Mouse (Mus musculus) limb, embryonic 13.5 days (tissue): ENCODE data around the gene Mtcl1. TPM values are rescaled to one million over a fixed set of nuclear protein-coding genes. Genes with fewer than 3 reads are reported as not detected.
A peak's percentile ranks its signal among the peaks of the same experiment; 100 is the strongest.
"Not testable (repeated sequence)": the region's sequence is repeated elsewhere in the genome, so short reads cannot be mapped to it uniquely, and the experiment has no call there.

Source experiments
- ATAC-seq: fragments of 200-750 bp; cut with Nextera tagmentation; 2 replicates; pipeline ENCODE4 v1.8.0; 2017; ENCODE audit warnings: low read depth, moderate number of reproducible peaks, moderate TSS enrichment; ENCODE audit not compliant: low FRiP score
- H3K27ac ChIP-seq: fragments of 300-500 bp; sonication (generic); 2 replicates; pipeline ENCODE4 v1.5.1; 2015; ENCODE audit warnings: inconsistent platforms, mild to moderate bottlenecking, moderate library complexity
- H3K27me3 ChIP-seq: fragments of 300-500 bp; sonication (generic); 2 replicates; pipeline ENCODE4 v1.6.1; 2015; ENCODE audit warnings: mild to moderate bottlenecking, inconsistent platforms
- H3K36me3 ChIP-seq: fragments of 300-500 bp; sonication (generic); 2 replicates; pipeline ENCODE4 v1.6.1; 2015; ENCODE audit warnings: inconsistent platforms, mild to moderate bottlenecking, moderate library complexity
- H3K4me1 ChIP-seq: fragments of 300-500 bp; sonication (generic); 2 replicates; pipeline ENCODE4 v1.6.1; 2015; ENCODE audit warnings: inconsistent platforms
- H3K4me2 ChIP-seq: fragments of 300-500 bp; sonication (generic); replicated peaks from 2 replicates; pipeline ENCODE4 v1.6.1; 2015; ENCODE audit warnings: inconsistent platforms, mild to moderate bottlenecking, moderate library complexity
- H3K4me3 ChIP-seq: fragments of 300-500 bp; sonication (generic); 2 replicates; pipeline ENCODE4 v1.5.1; 2015; ENCODE audit warnings: moderate library complexity, mild to moderate bottlenecking, inconsistent platforms
- H3K9ac ChIP-seq: fragments of 300-500 bp; sonication (generic); 2 replicates; pipeline ENCODE4 v1.6.1; 2015; ENCODE audit warnings: mild to moderate bottlenecking, inconsistent platforms
- H3K9me3 ChIP-seq: fragments of 300-500 bp; sonication (generic); 2 replicates; pipeline ENCODE4 v1.6.1; 2016; ENCODE audit warnings: inconsistent platforms
- WGBS: fragments of 180-500 bp; shearing (Covaris S2); methylation state at CpG from one replicate; pipeline ENCODE4 v1.1.7; 2015; 5-methylcytosine and 5-hydroxymethylcytosine counted together
- polyA plus RNA-seq: library from polyadenylated mRNA; unstranded; fragments of >200 nt; fragmentation: Nextera tagmentation; extraction: Ambion mirVana; gene quantifications from 2 replicates; pipeline ENCODE4 v1.2.1, GENCODE M21; 2015

The Mtcl1 gene
- polyA plus RNA-seq, 1 experiment from 2014 or later: 4.5 TPM

DNA sequence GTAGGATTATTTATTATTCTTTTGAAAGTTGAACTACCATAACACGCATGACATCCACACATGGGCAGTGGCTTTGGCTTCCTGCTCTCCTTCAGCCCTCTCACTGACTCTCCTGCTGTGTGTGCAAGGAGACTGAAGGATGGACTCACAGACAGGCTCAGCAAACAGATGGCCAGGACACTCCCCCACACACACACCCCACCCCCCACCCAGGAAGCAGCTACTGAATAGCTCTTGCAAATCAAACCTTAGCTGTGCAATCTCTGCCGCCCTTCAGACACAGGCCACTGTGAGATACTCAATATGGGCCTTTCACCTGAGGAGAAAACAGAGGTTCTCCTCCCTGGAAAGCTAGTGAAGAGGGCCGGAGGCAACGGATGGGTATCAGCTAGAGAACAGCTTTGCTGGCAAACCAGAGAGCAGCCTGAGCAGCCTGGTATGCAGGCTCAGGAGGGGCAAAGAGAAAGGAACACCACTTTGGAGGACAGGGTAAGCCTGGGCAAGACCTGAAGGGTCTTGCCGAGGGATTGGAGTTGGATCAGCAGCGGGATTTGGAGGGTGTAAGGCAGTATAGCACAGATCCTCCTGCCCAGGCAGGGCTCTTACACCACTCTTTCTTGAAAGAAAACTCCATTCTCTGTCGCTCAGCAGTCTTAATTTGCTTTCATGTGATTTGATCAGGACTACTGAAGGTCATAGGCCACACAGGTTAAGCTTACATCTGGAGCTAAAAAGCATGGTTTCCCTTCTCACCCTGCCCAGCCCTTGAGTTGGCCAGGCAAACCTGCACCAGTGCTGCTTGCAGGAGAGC is 3.1 kb downstream of the Mtcl1 start:
- ATAC-seq: no peak
- no peaks in the 10 kb centered on the region for H3K36me3 ChIP-seq
- peaks cover 32% of the 10 kb centered on the region for H3K27me3 ChIP-seq
- 47% methylated on average over 7 of the region's 7 CpGs for WGBS
- H3K4me1 ChIP-seq: peaks cover 36% of the 10 kb centered on the region
- no peak overlapping the region for H3K9ac ChIP-seq
- peak overlapping the region; percentile 82 for H3K4me3 ChIP-seq
- no peak overlapping the region for H3K27ac ChIP-seq
- H3K9me3 ChIP-seq: no peaks in the 10 kb centered on the region
- H3K4me2 ChIP-seq: peak overlapping the region; percentile 93

DNA sequence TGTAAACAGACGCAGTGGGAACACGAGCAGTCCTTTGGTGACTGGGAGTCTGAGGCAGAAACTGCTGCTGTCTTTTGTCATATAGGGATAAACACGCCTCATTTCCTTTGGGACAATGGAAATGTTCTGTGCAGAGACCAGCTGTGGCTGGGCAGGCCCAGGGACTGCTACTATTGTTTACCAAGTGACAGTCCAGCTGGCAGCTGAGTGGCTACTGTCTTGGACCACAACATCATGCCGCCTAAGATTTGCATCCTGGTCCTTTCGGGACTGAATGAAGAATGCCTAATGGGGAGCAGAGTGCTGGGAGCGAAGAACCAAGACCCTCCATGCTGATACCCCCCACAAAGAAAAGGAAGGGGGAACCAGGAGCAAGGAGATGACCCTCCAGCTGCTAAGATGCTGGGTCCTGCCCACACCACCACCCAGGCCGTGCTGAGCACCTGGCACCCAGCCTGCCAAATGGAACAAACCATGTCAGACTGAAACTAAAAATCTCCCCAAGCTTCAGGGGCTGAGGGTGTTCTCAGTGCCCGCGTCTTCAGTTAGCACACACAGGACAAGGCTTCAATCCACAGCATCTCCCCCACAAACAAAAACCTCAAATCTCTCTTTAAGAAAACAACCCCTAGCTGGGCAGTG is 5.4 kb downstream of the Mtcl1 start:
- Histone ChIP-seq H3K27ac (no peak overlapping the region), H3K9me3 (no peaks in the 10 kb centered on the region), H3K27me3 (peaks cover 18% of the 10 kb centered on the region), H3K36me3 (no peaks in the 10 kb centered on the region), H3K4me1 (peaks cover 34% of the 10 kb centered on the region), H3K4me2 (no peak overlapping the region), H3K4me3 (no peak overlapping the region), H3K9ac (no peak overlapping the region)
- WGBS: 78% methylated on average over 9 of the region's 9 CpGs
- no peak for ATAC-seq

DNA sequence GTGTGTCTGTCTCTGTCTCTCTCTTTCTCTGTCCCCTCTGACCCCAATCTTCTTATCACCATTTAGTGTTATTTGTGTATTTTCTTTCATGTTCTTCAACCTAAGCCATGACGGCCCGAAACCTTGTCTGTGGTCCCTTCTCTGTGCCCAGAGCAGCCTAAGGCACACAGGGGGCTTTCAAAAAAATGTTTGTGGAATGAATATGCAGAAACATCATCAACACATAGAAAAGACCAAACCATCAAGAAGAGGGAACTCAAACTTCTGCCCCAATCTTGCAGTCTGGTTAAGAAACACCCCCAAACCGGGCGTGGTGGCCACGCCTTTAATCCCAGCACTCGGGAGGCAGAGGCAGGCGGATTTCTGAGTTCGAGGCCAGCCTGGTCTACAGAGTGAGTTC is 9.7 kb downstream of the Mtcl1 start:
- no peak overlapping the region for H3K4me3 ChIP-seq
- no peak for ATAC-seq
- H3K36me3 ChIP-seq: peaks cover 12% of the 10 kb centered on the region; the same call in 1 of the 2 replicates
- no peaks in the 10 kb centered on the region for H3K27me3 ChIP-seq
- no peak overlapping the region; the same call in 1 of the 2 replicates for H3K27ac ChIP-seq
- 0 out of 2 replicates have a peak overlapping the region, but pooled peaks have one; percentile 3 for H3K4me2 ChIP-seq
- H3K4me1 ChIP-seq: peaks cover 19% of the 10 kb centered on the region
- WGBS: 76% methylated on average over 8 of the region's 8 CpGs
- no peak overlapping the region for H3K9ac ChIP-seq
- no peaks in the 10 kb centered on the region for H3K9me3 ChIP-seq

DNA sequence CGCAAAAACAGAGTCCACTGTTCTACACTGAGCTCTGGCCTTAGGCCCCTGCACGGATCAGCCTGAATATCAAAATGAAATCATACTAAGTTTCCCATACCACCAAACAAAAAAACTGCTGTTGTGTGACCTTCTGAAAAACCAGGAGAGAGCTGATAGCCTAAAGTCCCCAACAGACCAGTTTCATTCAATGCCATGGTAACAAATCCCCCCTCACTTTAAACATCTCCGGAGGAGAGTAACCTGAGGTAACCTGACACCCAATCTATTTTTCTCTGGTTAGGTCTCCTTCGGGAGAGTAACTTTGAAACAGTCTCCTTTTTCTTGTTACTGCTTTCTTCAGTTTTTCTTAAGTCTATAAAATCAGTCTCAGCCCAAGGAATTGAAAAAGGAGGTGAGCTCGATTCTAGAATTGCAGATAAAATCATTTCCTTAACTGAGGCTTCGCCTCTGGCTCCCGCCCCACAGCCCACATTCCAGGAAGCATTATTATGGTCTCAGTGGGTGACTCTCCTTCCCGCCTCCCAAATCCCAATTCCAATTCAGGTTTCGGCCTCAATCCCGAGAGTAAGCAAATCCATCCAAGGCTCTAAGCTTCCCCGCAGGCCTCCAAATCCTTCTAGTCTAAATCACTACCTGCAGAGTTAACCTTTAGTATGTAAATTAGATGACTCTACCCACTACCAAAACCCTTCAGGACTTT is 10.3 kb downstream of the Mtcl1 start:
- no peak overlapping the region for H3K9ac ChIP-seq
- H3K27me3 ChIP-seq: no peaks in the 10 kb centered on the region
- peak; percentile 69; the same call in 1 of the 2 replicates for ATAC-seq
- peaks cover 16% of the 10 kb centered on the region; the same call in 1 of the 2 replicates for H3K36me3 ChIP-seq
- no peak overlapping the region for H3K4me3 ChIP-seq
- peaks cover 19% of the 10 kb centered on the region for H3K4me1 ChIP-seq
- no peaks in the 10 kb centered on the region for H3K9me3 ChIP-seq
- 9% methylated on average over 11 of the region's 11 CpGs for WGBS
- peak overlapping the region; percentile 44; the same call in 1 of the 2 replicates for H3K27ac ChIP-seq
- 0 out of 2 replicates have a peak overlapping the region, but pooled peaks have one; percentile 3 for H3K4me2 ChIP-seq

DNA sequence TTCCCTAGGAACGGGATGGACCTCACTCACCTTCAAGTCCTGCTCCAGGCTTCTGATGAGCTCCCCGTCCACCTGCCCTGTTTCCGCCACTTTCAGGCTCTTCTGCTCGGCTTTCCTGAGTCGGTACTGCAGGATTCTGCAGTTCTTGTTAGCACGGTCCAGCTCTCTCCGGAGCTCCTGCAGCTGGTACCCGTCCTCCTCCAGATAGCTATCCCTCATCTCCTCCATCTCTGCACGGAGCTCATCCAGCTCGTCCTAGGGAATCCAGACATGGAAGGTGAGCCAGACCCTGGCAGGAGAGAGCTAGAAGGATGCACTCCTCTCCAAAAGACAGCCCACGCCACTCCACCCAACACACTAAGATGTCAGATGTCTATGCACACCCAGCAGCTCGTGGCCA is 11.4 kb downstream of the Mtcl1 start:
- no peaks in the 10 kb centered on the region for H3K9me3 ChIP-seq
- H3K4me1 ChIP-seq: peaks cover 19% of the 10 kb centered on the region
- H3K27me3 ChIP-seq: no peaks in the 10 kb centered on the region
- 82% methylated on average over 12 of the region's 12 CpGs for WGBS
- H3K36me3 ChIP-seq: peaks cover 20% of the 10 kb centered on the region; the same call in 1 of the 2 replicates
- H3K9ac ChIP-seq: no peak overlapping the region
- no peak for ATAC-seq
- no peak overlapping the region for H3K4me2 ChIP-seq
- H3K4me3 ChIP-seq: no peak overlapping the region
- no peak overlapping the region for H3K27ac ChIP-seq

DNA sequence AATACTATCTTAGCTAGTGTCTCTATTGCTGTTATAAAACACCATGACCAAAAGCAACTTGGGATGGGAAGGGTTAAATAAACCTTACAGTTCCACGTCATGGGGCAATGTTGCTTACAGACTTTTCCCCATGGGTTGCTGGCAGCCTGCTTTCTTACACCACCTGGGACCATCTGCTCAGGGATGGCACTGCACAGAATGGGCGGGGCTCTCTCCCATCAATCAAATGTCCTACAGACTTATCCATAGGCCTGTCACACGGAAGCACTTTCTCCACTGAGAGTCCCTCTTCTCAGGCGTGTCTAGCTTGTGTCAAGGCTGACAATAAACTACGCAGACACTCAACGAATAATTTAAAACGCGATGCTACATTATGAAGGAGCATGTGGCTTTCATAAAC is 12.7 kb downstream of the Mtcl1 start:
- Histone ChIP-seq H3K4me3 (no peak overlapping the region), H3K4me2 (no peak overlapping the region), H3K27me3 (no peaks in the 10 kb centered on the region), H3K9me3 (no peaks in the 10 kb centered on the region), H3K36me3 (peaks cover 21% of the 10 kb centered on the region; the same call in 1 of the 2 replicates), H3K4me1 (peaks cover 19% of the 10 kb centered on the region), H3K9ac (no peak overlapping the region), H3K27ac (no peak overlapping the region)
- WGBS: 72% methylated on average over 8 of the region's 8 CpGs
- ATAC-seq: no peak

- no peak overlapping the region for H3K9ac ChIP-seq
- no peaks in the 10 kb centered on the region for H3K27me3 ChIP-seq
- no peak overlapping the region for H3K27ac ChIP-seq
- no peak overlapping the region for H3K4me2 ChIP-seq
- no peak for ATAC-seq
- 94% methylated on average over 15 of the region's 15 CpGs for WGBS
- H3K36me3 ChIP-seq: peaks cover 22% of the 10 kb centered on the region; the same call in 1 of the 2 replicates
- H3K4me1 ChIP-seq: peaks cover 19% of the 10 kb centered on the region
- no peaks in the 10 kb centered on the region for H3K9me3 ChIP-seq
- no peak overlapping the region for H3K4me3 ChIP-seq
These were observed 13.6 kb downstream of the Mtcl1 start for GRCm38 (mm10) chr17:66435982-66436381.

DNA sequence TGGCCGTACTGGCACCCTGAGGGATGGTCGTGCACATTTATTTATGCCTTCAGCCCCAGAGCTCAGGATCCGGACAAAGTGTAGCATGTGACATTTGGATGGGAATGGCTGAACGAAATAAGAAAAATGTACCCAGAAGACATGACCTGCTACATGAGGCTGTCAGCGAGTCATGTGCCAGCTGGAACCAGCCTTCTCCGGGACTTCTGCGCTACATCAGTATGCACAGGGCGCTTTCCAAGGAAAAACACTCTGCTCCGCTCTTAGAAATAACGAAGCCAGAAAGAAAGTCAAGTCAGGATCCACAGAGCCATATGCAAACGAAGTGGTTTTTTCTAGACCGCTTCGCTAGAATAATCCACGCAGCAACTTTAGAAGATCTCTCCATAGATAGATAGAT is 14.5 kb downstream of the Mtcl1 start:
- ATAC-seq: no peak
- H3K27ac ChIP-seq: no peak overlapping the region
- H3K36me3 ChIP-seq: peaks cover 25% of the 10 kb centered on the region; the same call in 1 of the 2 replicates
- H3K9me3 ChIP-seq: no peaks in the 10 kb centered on the region
- no peak overlapping the region for H3K4me3 ChIP-seq
- H3K4me1 ChIP-seq: peaks cover 19% of the 10 kb centered on the region
- H3K4me2 ChIP-seq: no peak overlapping the region
- no peaks in the 10 kb centered on the region for H3K27me3 ChIP-seq
- WGBS: 92% methylated on average over 14 of the region's 14 CpGs
- no peak overlapping the region for H3K9ac ChIP-seq

GRCm38 (mm10) chr17:66434566-66434965 is 15.0 kb downstream of the Mtcl1 start:
- H3K27me3 ChIP-seq: no peaks in the 10 kb centered on the region
- H3K4me3 ChIP-seq: no peak overlapping the region
- peaks cover 14% of the 10 kb centered on the region for H3K4me1 ChIP-seq
- ATAC-seq: no peak
- H3K36me3 ChIP-seq: peaks cover 25% of the 10 kb centered on the region; the same call in 1 of the 2 replicates
- WGBS: 86% methylated on average over 7 of the region's 7 CpGs
- no peak overlapping the region for H3K27ac ChIP-seq
- no peaks in the 10 kb centered on the region for H3K9me3 ChIP-seq
- H3K4me2 ChIP-seq: no peak overlapping the region
- H3K9ac ChIP-seq: no peak overlapping the region

- not testable (repeated sequence) for H3K27me3 ChIP-seq, H3K4me3 ChIP-seq, H3K4me1 ChIP-seq, H3K27ac ChIP-seq, H3K9me3 ChIP-seq, ATAC-seq, H3K36me3 ChIP-seq, H3K9ac ChIP-seq, H3K4me2 ChIP-seq
- 96% methylated on average over 4 of the region's 4 CpGs for WGBS
These were observed 24.9 kb downstream of the Mtcl1 start for GRCm38 (mm10) chr17:66424601-66425000.

GRCm38 (mm10) chr17:66419421-66419820 is 30.1 kb downstream of the Mtcl1 start:
- Histone ChIP-seq H3K4me3 (no peak overlapping the region), H3K9me3 (no peaks in the 10 kb centered on the region), H3K4me1 (peaks cover 27% of the 10 kb centered on the region), H3K9ac (no peak overlapping the region), H3K36me3 (peaks cover 9% of the 10 kb centered on the region), H3K27ac (no peak overlapping the region), H3K27me3 (no peaks in the 10 kb centered on the region; the same call in 1 of the 2 replicates), H3K4me2 (no peak overlapping the region)
- ATAC-seq: no peak
- 50% methylated on average over 8 of the region's 8 CpGs for WGBS

- Histone ChIP-seq H3K4me3 (0 out of 2 replicates have a peak overlapping the region, but pooled peaks have one; percentile 30), H3K4me1 (peaks cover 28% of the 10 kb centered on the region), H3K36me3 (no peaks in the 10 kb centered on the region), H3K27me3 (no peaks in the 10 kb centered on the region; the same call in 1 of the 2 replicates), H3K9ac (0 out of 2 replicates have a peak overlapping the region, but pooled peaks have one; percentile 32), H3K9me3 (no peaks in the 10 kb centered on the region), H3K4me2 (peak overlapping the region; percentile 61), H3K27ac (no peak overlapping the region)
- 18% methylated on average over 4 of the region's 4 CpGs for WGBS
- no peak for ATAC-seq
These were observed 31.8 kb downstream of the Mtcl1 start for GRCm38 (mm10) chr17:66417748-66418147.
